Mouse (Mus musculus): ENCODE data around the gene Gm428. TPM values are rescaled to one million over a fixed set of nuclear protein-coding genes. Genes with fewer than 3 reads are reported as not detected.
"Not testable (repeated sequence)": the region's sequence is repeated elsewhere in the genome, so short reads cannot be mapped to it uniquely, and the experiment has no call there.

The Gm428 gene
- not detected in 2 replicates for polyA plus RNA-seq (2016; fragmentation: Nextera tagmentation; extraction: Ambion mirVana)

GRCm38 (mm10) chr4:73683216-73683615 lies at the start of gene Gm428:
Gene Gm428 (plus strand): TSS chr4:73683516.
- not testable (repeated sequence) for H3K27me3 ChIP-seq (ENCODE audit: insufficient read depth, poor library complexity, severe bottlenecking); H3K4me1 ChIP-seq (replicated peaks); H3K4me3 ChIP-seq; H3K9me3 ChIP-seq; DNase-seq (ENCODE audit: low spot score); H3K27ac ChIP-seq; H3K36me3 ChIP-seq
- 91% methylated on average over 2 of the region's 4 CpGs for WGBS

DNA sequence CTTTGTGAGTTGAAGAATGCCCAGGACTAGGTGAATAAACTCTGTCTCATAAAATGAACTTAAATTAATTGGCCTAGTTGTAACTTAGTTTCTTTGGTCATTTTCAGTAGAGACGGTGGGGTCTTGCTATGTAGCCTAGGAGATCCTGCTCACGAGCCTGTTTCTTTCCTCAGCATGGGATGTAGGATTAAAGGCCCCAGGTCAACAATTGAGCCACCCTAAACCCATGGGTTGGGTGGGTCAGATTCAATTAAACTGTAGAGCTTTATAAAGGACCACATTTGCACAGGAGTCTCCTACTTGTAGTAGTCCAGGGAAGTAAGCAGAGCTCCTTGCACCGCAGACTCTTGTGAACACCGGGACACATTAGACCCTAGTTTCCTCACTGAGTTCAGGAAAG lies 45.5 kb upstream of the Gm428 start, which contains the start of gene Gm11236:
Gene Gm11236 (plus strand): TSS at position 301 of the 400 bp plus-strand sequence.
- no CpG with 5 or more reads among the region's 4 CpGs for whole genome bisulfite sequencing

GRCm38 (mm10) chr4:73661864-73662263 lies 21.5 kb upstream of the Gm428 start:
- not testable (repeated sequence) for DNase-seq (ENCODE audit: low spot score); H3K27ac ChIP-seq

More for the DNA sequence above, 45.5 kb upstream of the Gm428 start, which contains the start of gene Gm11236:
- H3K36me3 ChIP-seq; H3K4me3 ChIP-seq; H3K27me3 ChIP-seq (ENCODE audit: insufficient read depth, poor library complexity, severe bottlenecking); DNase-seq (ENCODE audit: low spot score); H3K27ac ChIP-seq; H3K4me1 ChIP-seq (replicated peaks); H3K9me3 ChIP-seq: not testable (repeated sequence)

GRCm38 (mm10) chr4:73668054-73668453 lies 15.3 kb upstream of the Gm428 start, which contains the start of gene Gm11239:
Gene Gm11239 (plus strand): TSS chr4:73668354.
- WGBS, result no CpG with 5 or more reads among the region's 4 CpGs
- DNase-seq (ENCODE audit: low spot score); H3K27me3 ChIP-seq (ENCODE audit: insufficient read depth, poor library complexity, severe bottlenecking); H3K4me3 ChIP-seq; H3K4me1 ChIP-seq (replicated peaks); H3K27ac ChIP-seq; H3K9me3 ChIP-seq; H3K36me3 ChIP-seq: not testable (repeated sequence)

More at GRCm38 (mm10) chr4:73661864-73662263, 21.5 kb upstream of the Gm428 start:
- not testable (repeated sequence) for H3K27me3 ChIP-seq (ENCODE audit: insufficient read depth, poor library complexity, severe bottlenecking); H3K4me3 ChIP-seq; H3K4me1 ChIP-seq (replicated peaks); H3K36me3 ChIP-seq; H3K9me3 ChIP-seq
- 93% methylated on average over 4 of the region's 4 CpGs for WGBS

- no peaks in the 10 kb centered on the region for H3K27me3 ChIP-seq (ENCODE audit: insufficient read depth, poor library complexity, severe bottlenecking)
- no peak overlapping the region for H3K27ac ChIP-seq
- DNase-seq (ENCODE audit: low spot score), result no peak
- H3K36me3 ChIP-seq, result no peaks in the 10 kb centered on the region
- no peak overlapping the region for H3K4me3 ChIP-seq
- 91% methylated on average over 1 of the region's 1 CpGs for WGBS
- H3K4me1 ChIP-seq (replicated peaks), result no peaks in the 10 kb centered on the region
- no peaks in the 10 kb centered on the region for H3K9me3 ChIP-seq
These were observed 35.4 kb downstream of the Gm428 start for GRCm38 (mm10) chr4:73718761-73719160.

GRCm38 (mm10) chr4:73719819-73720218 lies 36.5 kb downstream of the Gm428 start:
- Histone ChIP-seq H3K27ac (no peak overlapping the region), H3K27me3 (ENCODE audit: insufficient read depth, poor library complexity, severe bottlenecking) (no peaks in the 10 kb centered on the region), H3K9me3 (no peaks in the 10 kb centered on the region), H3K36me3 (no peaks in the 10 kb centered on the region), H3K4me3 (no peak overlapping the region), H3K4me1 (replicated peaks) (no peaks in the 10 kb centered on the region)
- no peak for DNase-seq (ENCODE audit: low spot score)

Other genes with a start within 250 kb of the Gm428 start
- not detected in 2 replicates for gene Gm11238, start 75.6 kb upstream of the Gm428 start, polyA plus RNA-seq (2016; fragmentation: Nextera tagmentation; extraction: Ambion mirVana)
- not detected in 2 replicates for gene Gm11237, start 60.5 kb upstream of the Gm428 start, polyA plus RNA-seq (2016; fragmentation: Nextera tagmentation; extraction: Ambion mirVana)
- not detected in 2 replicates for gene Gm11236, start 45.4 kb upstream of the Gm428 start, polyA plus RNA-seq (2016; fragmentation: Nextera tagmentation; extraction: Ambion mirVana)
- not detected in 2 replicates for gene Gm11239, start 15.2 kb upstream of the Gm428 start, polyA plus RNA-seq (2016; fragmentation: Nextera tagmentation; extraction: Ambion mirVana)
- gene Rasef, start 107.5 kb downstream of the Gm428 start, polyA plus RNA-seq (2016; fragmentation: Nextera tagmentation; extraction: Ambion mirVana), result 1.0 and 1.7 TPM in 2 replicates
- not detected in 2 replicates for gene Gm11758, start 192.8 kb downstream of the Gm428 start, polyA plus RNA-seq (2016; fragmentation: Nextera tagmentation; extraction: Ambion mirVana)
- not detected in 2 replicates for gene Gm11757, start 207.6 kb downstream of the Gm428 start, polyA plus RNA-seq (2016; fragmentation: Nextera tagmentation; extraction: Ambion mirVana)
- not detected in 2 replicates for gene Gm13871, start 222.4 kb downstream of the Gm428 start, polyA plus RNA-seq (2016; fragmentation: Nextera tagmentation; extraction: Ambion mirVana)
- gene Gm11756, start 237.2 kb downstream of the Gm428 start, polyA plus RNA-seq (2016; fragmentation: Nextera tagmentation; extraction: Ambion mirVana), result not detected in 2 replicates

All from hindbrain, embryonic 10.5 days (tissue).